Mouse (Mus musculus): ENCODE data around the gene Josd1. TPM values are rescaled to one million over a fixed set of nuclear protein-coding genes. Genes with fewer than 3 reads are reported as not detected.

The Josd1 gene
- polyA plus RNA-seq, 2 experiments = 21.1 to 38.7 TPM

GRCm38 (mm10) chr15:79720796-79721195 lies 33.1 kb upstream of the Josd1 start:
- H3K27me3 ChIP-seq (ENCODE audit: control insufficient read depth, insufficient read depth, low read length) = no peaks in the 10 kb centered on the region
- 81% methylated on average over 4 of the region's 4 CpGs for WGBS
- TF ChIP-seq POLR2A (IDR thresholded peaks at IDR 0.05; ENCODE audit: borderline replicate concordance, extremely low read depth, insufficient read depth, insufficient read length) = no peak
- peaks cover 83% of the 10 kb centered on the region for H3K36me3 ChIP-seq (ENCODE audit: control insufficient read depth, insufficient read depth, low read length)
- H3K27ac ChIP-seq (replicated peaks; ENCODE audit: low read depth, low read length) = no peak overlapping the region
- no peaks in the 10 kb centered on the region for H3K9me3 ChIP-seq (ENCODE audit: control insufficient read depth, low read length)
- H3K4me2 ChIP-seq (replicated peaks; ENCODE audit: low read depth, low read length, severe bottlenecking) = no peak overlapping the region
- H3K9ac ChIP-seq (ENCODE audit: low read depth, low read length, severe bottlenecking) = no peak overlapping the region
- DNase-seq (ENCODE audit: low spot score) (no peak), ATAC-seq (ENCODE audit: low FRiP score, low read depth) (no peak)
- no peaks in the 10 kb centered on the region for H3K4me1 ChIP-seq (ENCODE audit: control insufficient read depth, insufficient read depth, low read length)
- H3K4me3 ChIP-seq (replicated peaks; ENCODE audit: low read length) = no peak overlapping the region

- Histone ChIP-seq H3K27ac (replicated peaks; ENCODE audit: low read depth, low read length) (no peak overlapping the region), H3K4me3 (replicated peaks; ENCODE audit: low read length) (no peak overlapping the region), H3K27me3 (ENCODE audit: control insufficient read depth, insufficient read depth, low read length) (no peaks in the 10 kb centered on the region), H3K9me3 (ENCODE audit: control insufficient read depth, low read length) (no peaks in the 10 kb centered on the region), H3K9ac (ENCODE audit: low read depth, low read length, severe bottlenecking) (no peak overlapping the region), H3K4me1 (ENCODE audit: control insufficient read depth, insufficient read depth, low read length) (no peaks in the 10 kb centered on the region), H3K36me3 (ENCODE audit: control insufficient read depth, insufficient read depth, low read length) (peaks cover 83% of the 10 kb centered on the region), H3K4me2 (replicated peaks; ENCODE audit: low read depth, low read length, severe bottlenecking) (no peak overlapping the region)
- DNase-seq (ENCODE audit: low spot score) (no peak), ATAC-seq (ENCODE audit: low FRiP score, low read depth) (no peak)
- WGBS = 86% methylated on average over 8 of the region's 8 CpGs
- no peak for TF ChIP-seq POLR2A (IDR thresholded peaks at IDR 0.05; ENCODE audit: borderline replicate concordance, extremely low read depth, insufficient read depth, insufficient read length)
Measured at GRCm38 (mm10) chr15:79720267-79720666, 32.5 kb upstream of the Josd1 start.

- no peak for TF ChIP-seq POLR2A (IDR thresholded peaks at IDR 0.05; ENCODE audit: borderline replicate concordance, extremely low read depth, insufficient read depth, insufficient read length)
- no peak for DNase-seq (ENCODE audit: low spot score)
- H3K36me3 ChIP-seq (ENCODE audit: control insufficient read depth, insufficient read depth, low read length) = peaks cover 94% of the 10 kb centered on the region
Measured at GRCm38 (mm10) chr15:79716710-79717109, 29.0 kb upstream of the Josd1 start.

GRCm38 (mm10) chr15:79715646-79716045 lies 27.9 kb upstream of the Josd1 start:
- H3K36me3 ChIP-seq (ENCODE audit: control insufficient read depth, insufficient read depth, low read length) = peaks cover 97% of the 10 kb centered on the region
- H3K9me3 ChIP-seq (ENCODE audit: control insufficient read depth, low read length) = no peaks in the 10 kb centered on the region
- H3K27ac ChIP-seq (replicated peaks; ENCODE audit: low read depth, low read length) = no peak overlapping the region
- no peaks in the 10 kb centered on the region for H3K4me1 ChIP-seq (ENCODE audit: control insufficient read depth, insufficient read depth, low read length)
- H3K4me3 ChIP-seq (replicated peaks; ENCODE audit: low read length) = no peak overlapping the region
- H3K4me2 ChIP-seq (replicated peaks; ENCODE audit: low read depth, low read length, severe bottlenecking) = no peak overlapping the region
- DNase-seq (ENCODE audit: low spot score) (no peak), ATAC-seq (ENCODE audit: low FRiP score, low read depth) (no peak)
- H3K27me3 ChIP-seq (ENCODE audit: control insufficient read depth, insufficient read depth, low read length) = no peaks in the 10 kb centered on the region
- H3K9ac ChIP-seq (ENCODE audit: low read depth, low read length, severe bottlenecking) = no peak overlapping the region
- no peak for TF ChIP-seq POLR2A (IDR thresholded peaks at IDR 0.05; ENCODE audit: borderline replicate concordance, extremely low read depth, insufficient read depth, insufficient read length)
- WGBS = 90% methylated on average over 7 of the region's 7 CpGs

More at GRCm38 (mm10) chr15:79716710-79717109, 29.0 kb upstream of the Josd1 start:
- Histone ChIP-seq H3K9me3 (ENCODE audit: control insufficient read depth, low read length) (no peaks in the 10 kb centered on the region), H3K4me3 (replicated peaks; ENCODE audit: low read length) (no peak overlapping the region), H3K27ac (replicated peaks; ENCODE audit: low read depth, low read length) (no peak overlapping the region), H3K9ac (ENCODE audit: low read depth, low read length, severe bottlenecking) (no peak overlapping the region), H3K4me2 (replicated peaks; ENCODE audit: low read depth, low read length, severe bottlenecking) (no peak overlapping the region), H3K27me3 (ENCODE audit: control insufficient read depth, insufficient read depth, low read length) (no peaks in the 10 kb centered on the region), H3K4me1 (ENCODE audit: control insufficient read depth, insufficient read depth, low read length) (no peaks in the 10 kb centered on the region)
- WGBS = 98% methylated on average over 6 of the region's 6 CpGs
- ATAC-seq (ENCODE audit: low FRiP score, low read depth) = no peak

GRCm38 (mm10) chr15:79708229-79708822 lies 20.6 kb upstream of the Josd1 start:
- WGBS = 79% methylated on average over 4 of the region's 5 CpGs
- no peaks in the 10 kb centered on the region for H3K4me1 ChIP-seq (ENCODE audit: control insufficient read depth, insufficient read depth, low read length)
- no peak for TF ChIP-seq POLR2A (IDR thresholded peaks at IDR 0.05; ENCODE audit: borderline replicate concordance, extremely low read depth, insufficient read depth, insufficient read length)
- peaks cover 69% of the 10 kb centered on the region for H3K36me3 ChIP-seq (ENCODE audit: control insufficient read depth, insufficient read depth, low read length)
- H3K4me2 ChIP-seq (replicated peaks; ENCODE audit: low read depth, low read length, severe bottlenecking) = no peak overlapping the region
- H3K27me3 ChIP-seq (ENCODE audit: control insufficient read depth, insufficient read depth, low read length) = no peaks in the 10 kb centered on the region
- DNase-seq (ENCODE audit: low spot score) = no peak
- H3K9me3 ChIP-seq (ENCODE audit: control insufficient read depth, low read length) = no peaks in the 10 kb centered on the region
- ATAC-seq (ENCODE audit: low FRiP score, low read depth) = no peak
- no peak overlapping the region for H3K4me3 ChIP-seq (replicated peaks; ENCODE audit: low read length)
- no peak overlapping the region for H3K9ac ChIP-seq (ENCODE audit: low read depth, low read length, severe bottlenecking)
- H3K27ac ChIP-seq (replicated peaks; ENCODE audit: low read depth, low read length) = no peak overlapping the region
